Mouse (Mus musculus) liver, embryonic 12.5 days (tissue): Measurements from ENCODE around the gene Hexim2. TPM values are rescaled to one million over a fixed set of nuclear protein-coding genes. Genes with fewer than 3 reads are reported as not detected.

Source experiments
- ATAC-seq: fragments of 200-750 bp; cut with Nextera tagmentation; 2 replicates; pipeline ENCODE4 v1.8.0; 2017; ENCODE audit warnings: moderate number of reproducible peaks, mild to moderate bottlenecking, moderate library complexity
- H3K27ac ChIP-seq: fragments of 300-500 bp; sonication (generic); 2 replicates; pipeline ENCODE4 v1.5.1; 2016; ENCODE audit warnings: mild to moderate bottlenecking
- H3K27me3 ChIP-seq: fragments of 300-500 bp; sonication (generic); replicated peaks from 2 replicates; pipeline ENCODE4 v1.6.1; 2016; ENCODE audit warnings: mild to moderate bottlenecking, moderate library complexity
- H3K36me3 ChIP-seq: fragments of 300-500 bp; sonication (generic); 2 replicates; pipeline ENCODE4 v1.6.1; 2016; ENCODE audit warnings: mild to moderate bottlenecking, moderate library complexity
- H3K4me1 ChIP-seq: fragments of 300-500 bp; sonication (generic); 2 replicates; pipeline ENCODE4 v1.6.1; 2016
- H3K4me2 ChIP-seq: fragments of 300-500 bp; sonication (generic); 2 replicates; pipeline ENCODE4 v1.6.1; 2016; ENCODE audit warnings: mild to moderate bottlenecking, moderate library complexity
- H3K4me3 ChIP-seq: fragments of 300-500 bp; sonication (generic); 2 replicates; pipeline ENCODE4 v1.5.1; 2016; ENCODE audit warnings: mild to moderate bottlenecking, moderate library complexity
- H3K9ac ChIP-seq: fragments of 300-500 bp; sonication (generic); 2 replicates; pipeline ENCODE4 v1.6.1; 2016; ENCODE audit warnings: mild to moderate bottlenecking, moderate library complexity
- H3K9me3 ChIP-seq: fragments of 300-500 bp; sonication (generic); replicated peaks from 2 replicates; pipeline ENCODE4 v1.6.1; 2016; ENCODE audit warnings: mild to moderate bottlenecking, moderate library complexity
- WGBS: fragments of 180-500 bp; shearing (Covaris S2); methylation state at CpG from one replicate; pipeline ENCODE4 v1.1.7; 2016; ENCODE audit not compliant: insufficient replicate concordance; 5-methylcytosine and 5-hydroxymethylcytosine counted together
- polyA plus RNA-seq: library from polyadenylated mRNA; unstranded; fragments of >200 nt; fragmentation: Nextera tagmentation; extraction: Ambion mirVana; gene quantifications from 2 replicates; pipeline ENCODE4 v1.2.1, GENCODE M21; 2016

The Hexim2 gene
- polyA plus RNA-seq, 1 experiment from 2014 or later: 9.5 TPM

DNA sequence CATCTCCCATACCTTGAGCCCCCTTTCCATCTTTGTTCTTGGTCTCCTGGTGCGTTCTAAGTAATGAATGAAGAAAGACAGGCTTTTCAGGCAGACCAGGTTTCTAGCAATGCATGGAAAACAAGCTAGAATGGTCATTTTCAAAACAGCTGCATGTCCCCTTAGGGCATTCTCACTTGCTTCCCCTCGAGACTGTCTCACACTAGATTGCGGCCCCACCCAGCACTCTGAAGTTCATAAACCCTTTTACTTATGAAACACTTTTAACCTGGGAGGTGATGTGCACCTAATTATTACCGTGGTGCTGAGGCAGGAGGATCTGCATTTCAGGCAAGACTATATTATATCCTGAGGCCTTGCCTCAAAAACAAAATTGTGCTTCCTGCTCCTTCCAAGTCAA, 18.5 kb upstream of the Hexim2 start:
- no peak overlapping the region for H3K4me3 ChIP-seq
- no peaks in the 10 kb centered on the region for H3K9me3 ChIP-seq
- H3K4me1 ChIP-seq: peaks cover 63% of the 10 kb centered on the region
- H3K27ac ChIP-seq: no peak overlapping the region; the same call in 1 of the 2 replicates
- ATAC-seq: no peak
- WGBS: 77% methylated on average over 4 of the region's 4 CpGs
- H3K36me3 ChIP-seq: peaks cover 16% of the 10 kb centered on the region
- H3K27me3 ChIP-seq: peaks cover 27% of the 10 kb centered on the region
- 0 out of 2 replicates have a peak overlapping the region, but pooled peaks have one; percentile 84 for H3K4me2 ChIP-seq
- no peak overlapping the region for H3K9ac ChIP-seq

- Histone ChIP-seq H3K27ac (peak overlapping the region; percentile 96), H3K27me3 (peaks cover 27% of the 10 kb centered on the region), H3K4me1 (peaks cover 65% of the 10 kb centered on the region), H3K36me3 (peaks cover 10% of the 10 kb centered on the region), H3K4me3 (peak overlapping the region; percentile 70), H3K4me2 (peak overlapping the region; percentile 84), H3K9ac (peak overlapping the region; percentile 84), H3K9me3 (no peaks in the 10 kb centered on the region)
- no peak for ATAC-seq
- 74% methylated on average over 11 of the region's 11 CpGs for WGBS
Observed at GRCm38 (mm10) chr11:103114270-103114943, 17.8 kb upstream of the Hexim2 start.

DNA sequence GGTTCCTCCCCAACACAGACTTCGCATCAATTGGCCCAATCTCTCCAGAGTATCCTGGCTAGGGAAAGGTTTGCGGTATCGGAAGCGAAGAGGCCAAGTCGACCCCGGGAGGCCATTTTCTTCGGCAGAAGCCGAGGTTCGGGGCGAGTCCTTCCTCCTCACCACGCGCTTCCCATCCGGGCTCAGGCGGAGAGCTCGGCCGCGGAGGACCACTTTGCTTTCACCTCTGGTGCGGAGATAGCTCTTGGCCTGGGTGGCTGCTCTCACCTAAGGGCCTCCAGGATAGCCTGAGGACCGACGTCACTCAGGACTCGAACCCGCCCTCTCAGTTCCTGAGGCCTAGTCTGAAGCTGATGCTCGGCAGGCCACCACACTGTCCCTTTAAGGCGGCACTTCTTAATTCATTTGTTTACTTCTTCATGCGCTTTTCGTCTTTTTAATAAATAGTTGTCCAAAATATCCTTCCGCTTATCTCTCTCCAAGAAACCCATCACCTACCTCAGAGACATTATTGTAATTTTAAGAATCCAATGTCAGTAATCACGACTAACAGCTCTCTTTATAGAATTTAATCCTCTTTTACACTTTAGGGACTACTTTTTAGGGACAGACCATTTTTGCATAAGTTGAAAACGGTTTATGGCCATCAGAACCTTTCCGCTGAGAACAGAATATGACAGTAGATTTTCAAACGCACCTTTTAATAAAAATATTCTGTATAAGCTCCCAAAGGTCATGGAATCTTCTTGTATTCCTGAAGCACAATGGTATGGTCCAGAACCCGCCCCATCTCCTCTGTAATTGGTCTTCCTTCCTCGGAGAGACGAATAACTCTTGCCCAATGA, 16.8 kb upstream of the Hexim2 start:
- peak; percentile 72 for ATAC-seq
- WGBS: under 1% methylated on average over 34 of the region's 34 CpGs
- no peaks in the 10 kb centered on the region for H3K9me3 ChIP-seq
- H3K27me3 ChIP-seq: peaks cover 27% of the 10 kb centered on the region
- H3K27ac ChIP-seq: peak overlapping the region; percentile 96
- peak overlapping the region; percentile 70 for H3K4me3 ChIP-seq
- H3K4me1 ChIP-seq: peaks cover 68% of the 10 kb centered on the region
- H3K36me3 ChIP-seq: peaks cover 8% of the 10 kb centered on the region; the same call in 1 of the 2 replicates
- H3K9ac ChIP-seq: peak overlapping the region; percentile 84
- H3K4me2 ChIP-seq: peak overlapping the region; percentile 84

DNA sequence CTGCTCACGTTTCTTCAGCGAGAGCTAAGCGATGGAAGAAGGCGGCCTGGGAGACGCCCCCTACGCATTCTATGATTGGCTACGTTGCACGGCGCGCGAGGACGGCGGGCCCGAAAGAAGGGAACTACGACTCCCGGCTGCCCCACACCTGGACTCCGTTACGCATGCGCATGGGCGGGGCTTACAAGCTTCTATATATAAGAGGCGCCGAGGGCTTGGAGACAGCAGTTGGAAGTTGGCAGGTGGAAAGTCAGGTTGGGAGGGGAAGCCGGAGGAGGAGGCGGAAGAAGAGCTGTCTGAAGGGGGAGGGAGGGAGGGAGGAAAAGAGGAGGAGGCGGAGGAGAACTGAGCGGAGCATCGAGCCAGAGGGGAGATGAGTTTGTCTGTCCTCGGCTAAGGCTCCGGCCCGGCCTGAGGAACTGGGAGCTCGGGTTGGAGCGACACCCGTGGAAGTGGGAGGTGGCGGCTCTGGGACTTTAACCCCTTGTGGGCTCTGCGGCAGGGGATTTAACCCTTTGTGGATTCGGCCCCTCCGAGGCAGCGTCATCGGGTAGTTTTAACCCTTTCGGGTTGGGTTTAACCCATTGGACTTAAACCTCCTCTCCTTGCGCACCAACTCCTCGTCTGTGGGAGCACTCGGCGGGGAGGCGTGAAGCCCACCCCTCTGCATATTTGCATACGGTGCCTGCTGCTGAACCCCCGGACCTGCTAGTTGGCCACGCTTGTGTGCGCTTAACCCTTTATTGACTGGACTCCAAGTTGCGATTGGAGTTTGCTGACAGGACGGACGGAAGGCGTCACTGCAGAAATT, 16.0 kb upstream of the Hexim2 start, which contains the start of gene Hexim1:
Gene Hexim1, plus strand, starts transcription at position 224 of the 811 bp plus-strand sequence.
- Histone ChIP-seq H3K27ac (peak within 1 kb of the TSS; percentile 96), H3K9me3 (no peaks in the 10 kb centered on the region), H3K9ac (peak within 1 kb of the TSS; percentile 88), H3K4me3 (peak within 1 kb of the TSS; percentile 77), H3K36me3 (peaks cover 4% of the 10 kb centered on the region; the same call in 1 of the 2 replicates), H3K4me1 (peaks cover 66% of the 10 kb centered on the region), H3K27me3 (peaks cover 20% of the 10 kb centered on the region), H3K4me2 (peak within 1 kb of the TSS; percentile 99)
- WGBS: 2% methylated on average over 53 of the region's 53 CpGs
- peak; percentile 93 for ATAC-seq

DNA sequence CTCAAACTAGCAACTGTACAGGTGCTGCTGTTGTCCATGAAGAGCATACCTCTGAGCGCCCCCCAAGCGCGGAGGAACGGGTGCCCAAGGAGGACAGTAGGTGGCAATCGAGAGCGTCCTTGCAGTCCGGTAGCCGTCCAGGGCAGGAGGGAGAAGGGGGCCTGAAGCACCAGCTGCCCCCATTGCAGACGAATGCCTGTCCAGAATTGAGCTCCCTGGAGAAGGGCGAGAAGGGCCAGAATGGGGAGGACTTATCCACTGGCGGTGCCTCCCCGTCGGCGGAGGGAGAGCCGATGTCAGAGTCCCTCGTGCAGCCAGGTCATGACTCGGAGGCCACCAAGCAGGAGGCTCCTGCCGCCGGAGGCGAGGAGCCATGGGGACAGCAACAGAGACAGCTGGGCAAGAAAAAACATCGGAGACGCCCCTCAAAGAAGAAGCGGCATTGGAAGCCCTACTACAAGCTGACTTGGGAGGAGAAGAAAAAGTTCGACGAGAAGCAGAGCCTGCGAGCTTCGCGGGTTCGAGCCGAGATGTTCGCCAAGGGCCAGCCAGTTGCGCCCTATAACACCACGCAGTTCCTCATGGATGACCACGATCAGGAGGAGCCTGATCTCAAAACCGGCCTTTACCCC, 15.2 kb upstream of the Hexim2 start:
- H3K9ac ChIP-seq: peak overlapping the region; percentile 88
- no peaks in the 10 kb centered on the region for H3K9me3 ChIP-seq
- peaks cover 57% of the 10 kb centered on the region for H3K4me1 ChIP-seq
- H3K4me2 ChIP-seq: peak overlapping the region; percentile 99
- peak overlapping the region; percentile 91 for H3K27ac ChIP-seq
- no peaks in the 10 kb centered on the region for H3K36me3 ChIP-seq
- WGBS: under 1% methylated on average over 35 of the region's 35 CpGs
- peak; percentile 30 for ATAC-seq
- peak overlapping the region; percentile 77 for H3K4me3 ChIP-seq
- peaks cover 12% of the 10 kb centered on the region for H3K27me3 ChIP-seq

GRCm38 (mm10) chr11:103117591-103118009, 14.6 kb upstream of the Hexim2 start:
- peak overlapping the region; percentile 99 for H3K4me2 ChIP-seq
- no peaks in the 10 kb centered on the region for H3K36me3 ChIP-seq
- peaks cover 52% of the 10 kb centered on the region for H3K4me1 ChIP-seq
- H3K27me3 ChIP-seq: peaks cover 7% of the 10 kb centered on the region
- H3K27ac ChIP-seq: peak overlapping the region; percentile 91
- H3K9ac ChIP-seq: peak overlapping the region; percentile 88
- ATAC-seq: no peak
- WGBS: under 1% methylated on average over 38 of the region's 38 CpGs
- H3K4me3 ChIP-seq: peak overlapping the region; percentile 77
- no peaks in the 10 kb centered on the region for H3K9me3 ChIP-seq

- no peaks in the 10 kb centered on the region for H3K27me3 ChIP-seq
- H3K36me3 ChIP-seq: no peaks in the 10 kb centered on the region
- peak overlapping the region; percentile 77 for H3K4me3 ChIP-seq
- no peak for ATAC-seq
- H3K4me1 ChIP-seq: peaks cover 42% of the 10 kb centered on the region
- H3K4me2 ChIP-seq: peak overlapping the region; percentile 99
- 86% methylated on average over 2 of the region's 2 CpGs for WGBS
- H3K27ac ChIP-seq: no peak overlapping the region
- peak overlapping the region; percentile 88; the same call in 1 of the 2 replicates for H3K9ac ChIP-seq
- no peaks in the 10 kb centered on the region for H3K9me3 ChIP-seq
Observed at GRCm38 (mm10) chr11:103118866-103119265, 13.4 kb upstream of the Hexim2 start.

GRCm38 (mm10) chr11:103119609-103120008, 12.6 kb upstream of the Hexim2 start:
- peaks cover 34% of the 10 kb centered on the region for H3K4me1 ChIP-seq
- no peak overlapping the region for H3K9ac ChIP-seq
- ATAC-seq: no peak
- no peaks in the 10 kb centered on the region for H3K36me3 ChIP-seq
- no peak overlapping the region for H3K4me3 ChIP-seq
- no peak overlapping the region for H3K27ac ChIP-seq
- no peaks in the 10 kb centered on the region for H3K27me3 ChIP-seq
- H3K4me2 ChIP-seq: no peak overlapping the region
- no peaks in the 10 kb centered on the region for H3K9me3 ChIP-seq
- WGBS: 48% methylated on average over 5 of the region's 5 CpGs

DNA sequence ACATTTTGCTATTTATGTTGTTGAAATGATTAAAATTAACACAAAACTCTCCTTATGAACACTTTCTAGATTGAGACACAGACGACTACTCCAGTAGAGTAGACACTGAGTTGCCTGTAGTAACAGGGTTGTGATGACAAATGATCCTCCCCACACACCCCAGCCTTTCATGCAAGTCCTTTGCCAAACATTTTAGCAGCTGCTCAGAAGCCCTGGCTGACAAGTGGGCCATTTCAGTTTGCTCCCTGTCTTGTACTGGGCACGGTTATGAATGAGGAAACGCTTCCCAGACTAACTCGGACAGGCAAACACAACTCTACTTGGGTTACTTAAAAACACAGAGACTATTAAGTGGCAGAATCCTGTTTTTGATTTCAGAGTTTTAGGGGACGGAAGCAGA, 11.9 kb upstream of the Hexim2 start:
- no peak overlapping the region for H3K9ac ChIP-seq
- H3K27me3 ChIP-seq: no peaks in the 10 kb centered on the region
- WGBS: 77% methylated on average over 5 of the region's 5 CpGs
- no peak overlapping the region for H3K27ac ChIP-seq
- H3K4me3 ChIP-seq: no peak overlapping the region
- peaks cover 29% of the 10 kb centered on the region for H3K4me1 ChIP-seq
- H3K4me2 ChIP-seq: no peak overlapping the region
- H3K9me3 ChIP-seq: no peaks in the 10 kb centered on the region
- H3K36me3 ChIP-seq: no peaks in the 10 kb centered on the region
- ATAC-seq: no peak

DNA sequence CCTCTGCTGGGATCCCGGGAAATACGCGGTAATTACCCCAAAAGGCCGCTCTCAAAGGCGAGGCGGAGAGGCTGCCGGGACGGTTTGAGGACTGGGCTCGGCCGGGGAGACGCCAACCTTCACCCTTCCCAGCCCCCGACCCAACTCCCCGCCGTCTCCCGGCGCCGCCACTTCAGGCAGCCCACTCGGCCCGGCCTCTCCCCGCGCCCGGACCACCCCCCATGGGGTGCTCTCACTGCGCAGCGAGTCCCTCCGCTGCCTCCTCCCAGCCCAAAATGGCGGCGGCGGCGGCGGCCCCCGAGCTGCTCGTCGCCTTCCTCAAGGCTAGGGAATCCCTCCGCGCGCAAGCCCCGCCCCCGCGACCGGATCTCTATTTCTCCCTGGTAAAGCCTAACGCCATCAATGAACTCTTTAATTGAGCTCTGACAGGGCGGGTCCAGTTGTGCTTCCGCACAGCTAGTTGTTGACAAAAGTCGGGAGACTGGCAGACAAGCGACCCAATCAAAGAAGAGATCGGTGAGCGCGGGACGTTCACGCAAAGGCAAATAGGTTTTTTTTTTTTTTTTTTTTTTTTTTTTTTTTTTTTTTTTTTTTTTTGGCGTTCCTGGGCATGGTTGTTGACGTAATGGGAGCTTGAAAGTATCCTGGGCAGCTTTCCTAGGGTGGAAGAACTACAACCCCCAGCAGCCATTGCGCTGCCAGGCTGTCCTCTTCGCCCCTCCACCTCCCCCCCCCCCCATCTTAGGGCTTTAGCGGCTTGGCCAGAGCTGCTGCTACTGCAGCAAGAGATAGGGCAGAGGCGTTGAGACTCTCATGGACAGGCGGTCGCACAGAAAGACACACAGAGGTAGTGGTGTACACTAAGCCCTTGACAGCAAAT, 587 bp downstream of the Hexim2 start:
- Histone ChIP-seq H3K27ac (peak overlapping the region; percentile 96), H3K9ac (peak overlapping the region; percentile 100), H3K27me3 (no peaks in the 10 kb centered on the region), H3K4me3 (peak overlapping the region; percentile 97), H3K4me2 (peak overlapping the region; percentile 81), H3K36me3 (peaks cover 4% of the 10 kb centered on the region; the same call in 1 of the 2 replicates), H3K9me3 (no peaks in the 10 kb centered on the region), H3K4me1 (peaks cover 61% of the 10 kb centered on the region)
- under 1% methylated on average over 56 of the region's 58 CpGs for WGBS
- ATAC-seq: peak; percentile 86
